Mouse (Mus musculus) macrophage (primary cell): ENCODE measurements at regions not wholly inside any gene's neighbourhood (a gene's known extent, or its start where the extent isn't known, plus 50 kb on each side); places are given as distances from the start of the nearest gene placed in this dataset.
"Not testable (repeated sequence)": the region's sequence is repeated elsewhere in the genome, so short reads cannot be mapped to it uniquely, and the experiment has no call there.

ENCODE experiments used
- H3K27ac ChIP-seq: fragments of 350-480 bp; formaldehyde crosslinking; 2 replicates; pipeline ENCODE4 v1.9.0; 2021
- H3K36me3 ChIP-seq: fragments of 350-480 bp; formaldehyde crosslinking; 2 replicates; pipeline ENCODE4 v1.9.0; 2021; ENCODE audit errors: inconsistent target
- H3K4me3 ChIP-seq: fragments of 350-480 bp; formaldehyde crosslinking; 2 replicates; pipeline ENCODE4 v1.9.0; 2021; ENCODE audit errors: inconsistent target
- H3K79me2 ChIP-seq: fragments of 350-480 bp; formaldehyde crosslinking; 2 replicates; pipeline ENCODE4 v1.9.0; 2021; ENCODE audit errors: inconsistent target
- WGBS: methylation state at CpG from one replicate; pipeline ENCODE4 v1.1.7; 2026; ENCODE audit warnings: inconsistent platforms; ENCODE audit not compliant: missing documents; 5-methylcytosine and 5-hydroxymethylcytosine counted together

DNA sequence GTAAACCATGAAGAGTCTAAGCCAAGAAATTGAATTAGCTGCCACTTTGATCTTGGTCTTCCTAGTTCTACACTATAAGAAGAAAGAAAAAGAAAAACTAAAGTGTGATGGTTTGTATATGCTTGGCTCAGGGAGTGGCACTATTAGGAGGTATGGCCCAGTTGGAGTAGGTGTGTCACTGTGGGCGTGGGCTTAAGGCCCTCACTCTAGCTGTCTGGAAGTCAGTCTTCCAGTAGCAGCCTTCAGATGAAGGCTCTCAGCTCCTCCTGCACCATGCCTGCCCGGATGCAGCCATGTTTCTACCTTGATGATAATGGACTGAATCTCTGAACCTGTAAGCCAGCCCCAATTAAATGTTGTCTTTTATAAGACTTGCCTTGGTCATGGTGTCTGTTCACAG lies 157.3 kb upstream of the Bcor start:
- not testable (repeated sequence) for H3K4me3 ChIP-seq, H3K79me2 ChIP-seq, H3K36me3 ChIP-seq, H3K27ac ChIP-seq
- 92% methylated on average over 2 of the region's 2 CpGs for WGBS

DNA sequence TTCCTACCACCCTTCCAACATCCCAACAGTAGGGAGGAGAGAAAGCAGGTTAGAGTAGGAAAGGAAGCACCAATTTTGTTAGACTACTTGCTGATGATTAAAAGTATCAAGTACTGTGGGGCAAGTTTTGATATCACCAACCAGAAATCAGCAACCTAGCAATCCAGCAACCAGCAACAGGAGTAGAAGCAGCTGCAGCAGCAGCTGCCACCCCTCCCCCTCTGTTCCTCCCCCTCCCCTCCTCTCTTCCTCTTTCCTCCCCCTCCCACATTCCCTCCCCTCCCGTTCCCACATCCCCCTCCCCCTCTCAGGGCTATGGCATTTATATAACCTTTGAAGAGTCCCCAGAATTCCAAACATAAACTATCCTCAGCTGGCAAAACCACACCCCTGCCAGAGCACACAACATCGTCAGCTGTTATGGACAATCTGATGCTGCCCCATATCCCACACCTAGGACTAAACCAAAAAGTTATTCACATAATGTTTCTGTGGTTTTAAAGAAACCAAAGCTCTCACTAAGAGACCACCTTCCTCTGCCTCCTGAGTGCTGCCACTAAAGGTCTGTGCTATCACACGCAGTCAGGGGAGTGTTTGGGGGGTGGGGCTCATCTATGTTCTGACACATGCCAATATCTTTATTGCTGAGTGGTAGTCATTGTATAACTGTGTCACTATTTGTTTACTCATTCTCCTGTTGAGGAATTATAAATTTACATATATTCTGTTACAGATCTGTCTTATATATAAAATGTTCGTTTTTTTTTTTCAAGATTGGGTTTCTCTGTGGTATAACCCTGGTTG lies 158.9 kb upstream of the Bcor start:
- no peak overlapping the region for H3K27ac ChIP-seq
- H3K79me2 ChIP-seq: no peaks in the 10 kb centered on the region
- 92% methylated on average over 1 of the region's 4 CpGs for WGBS

GRCm38 (mm10) chrX:12322453-12322852 lies 162.3 kb upstream of the Bcor start:
- Histone ChIP-seq H3K27ac (no peak overlapping the region), H3K4me3 (no peak overlapping the region), H3K79me2 (no peaks in the 10 kb centered on the region), H3K36me3 (no peaks in the 10 kb centered on the region)
- 100% methylated on average over 1 of the region's 1 CpGs for WGBS

More for the DNA sequence above, 158.9 kb upstream of the Bcor start:
- Histone ChIP-seq H3K4me3 (no peak overlapping the region), H3K36me3 (no peaks in the 10 kb centered on the region)

GRCm38 (mm10) chrX:12323268-12323667 lies 163.1 kb upstream of the Bcor start:
- Histone ChIP-seq H3K36me3 (no peaks in the 10 kb centered on the region), H3K79me2 (no peaks in the 10 kb centered on the region), H3K27ac (no peak overlapping the region), H3K4me3 (no peak overlapping the region)
- WGBS: 89% methylated on average over 3 of the region's 3 CpGs

DNA sequence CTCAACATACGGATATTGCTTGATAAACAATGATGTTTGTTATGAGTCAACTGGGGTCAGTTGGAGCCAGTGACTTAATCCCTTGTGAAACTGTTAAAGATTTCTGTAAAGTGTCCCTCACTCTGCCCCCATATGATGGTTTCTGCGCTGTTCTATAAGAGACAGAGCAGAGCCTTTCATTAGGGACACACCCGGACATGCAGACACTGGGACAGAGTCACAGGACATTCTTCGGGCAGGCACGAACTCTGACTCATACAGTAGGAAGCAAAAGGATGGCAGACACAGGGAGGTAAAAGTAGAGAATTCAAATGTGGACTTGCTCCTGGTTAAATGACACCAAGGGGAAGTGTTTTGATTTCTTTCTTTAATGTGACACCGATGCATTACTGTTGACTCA lies 163.7 kb upstream of the Bcor start:
- WGBS: 85% methylated on average over 6 of the region's 6 CpGs
- Histone ChIP-seq H3K36me3 (no peaks in the 10 kb centered on the region), H3K27ac (no peak overlapping the region), H3K4me3 (no peak overlapping the region), H3K79me2 (no peaks in the 10 kb centered on the region)

- Histone ChIP-seq H3K4me3 (no peak overlapping the region), H3K36me3 (no peaks in the 10 kb centered on the region), H3K79me2 (no peaks in the 10 kb centered on the region), H3K27ac (no peak overlapping the region)
- 87% methylated on average over 4 of the region's 4 CpGs for WGBS
Observed at GRCm38 (mm10) chrX:12327464-12327863, 167.3 kb upstream of the Bcor start.

DNA sequence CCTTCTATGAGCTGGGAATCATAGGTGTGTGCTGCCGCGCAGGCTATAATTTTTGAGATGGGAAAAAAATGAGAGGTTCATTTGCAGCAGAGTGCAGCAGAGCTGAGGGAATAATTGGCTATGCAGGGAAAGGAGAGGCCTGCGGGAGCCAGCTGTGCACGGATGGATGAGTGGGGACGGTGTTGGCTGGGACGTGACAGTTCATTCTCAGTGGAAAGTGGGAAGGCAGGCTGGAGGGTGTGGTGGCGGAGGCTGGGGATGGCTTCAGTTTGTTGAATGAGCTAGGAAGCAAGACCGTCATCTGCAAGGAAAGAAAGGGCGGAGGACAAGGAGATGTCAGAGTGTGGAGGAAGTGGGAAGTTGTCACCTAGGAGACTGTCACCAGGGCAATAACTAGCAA lies 180.4 kb upstream of the Bcor start:
- H3K79me2 ChIP-seq: no peaks in the 10 kb centered on the region
- H3K27ac ChIP-seq: no peak overlapping the region
- 91% methylated on average over 9 of the region's 9 CpGs for whole genome bisulfite sequencing
- H3K4me3 ChIP-seq: no peak overlapping the region
- H3K36me3 ChIP-seq: no peaks in the 10 kb centered on the region

GRCm38 (mm10) chrX:12341356-12341965 lies 181.3 kb upstream of the Bcor start:
- Histone ChIP-seq H3K36me3 (no peaks in the 10 kb centered on the region), H3K79me2 (no peaks in the 10 kb centered on the region), H3K4me3 (no peak overlapping the region), H3K27ac (no peak overlapping the region)
- WGBS: 82% methylated on average over 4 of the region's 5 CpGs

- no peak overlapping the region for H3K27ac ChIP-seq
- 92% methylated on average over 12 of the region's 12 CpGs for WGBS
- H3K79me2 ChIP-seq: no peaks in the 10 kb centered on the region
- H3K36me3 ChIP-seq: no peaks in the 10 kb centered on the region
- no peak overlapping the region for H3K4me3 ChIP-seq
Observed at GRCm38 (mm10) chrX:12344805-12345555, 184.8 kb upstream of the Bcor start.

- no peak overlapping the region for H3K4me3 ChIP-seq
- H3K27ac ChIP-seq: no peak overlapping the region
- H3K79me2 ChIP-seq: no peaks in the 10 kb centered on the region
- no peaks in the 10 kb centered on the region for H3K36me3 ChIP-seq
- WGBS: 100% methylated on average over 2 of the region's 3 CpGs
Observed at GRCm38 (mm10) chrX:12346856-12347255, 186.7 kb upstream of the Bcor start.

DNA sequence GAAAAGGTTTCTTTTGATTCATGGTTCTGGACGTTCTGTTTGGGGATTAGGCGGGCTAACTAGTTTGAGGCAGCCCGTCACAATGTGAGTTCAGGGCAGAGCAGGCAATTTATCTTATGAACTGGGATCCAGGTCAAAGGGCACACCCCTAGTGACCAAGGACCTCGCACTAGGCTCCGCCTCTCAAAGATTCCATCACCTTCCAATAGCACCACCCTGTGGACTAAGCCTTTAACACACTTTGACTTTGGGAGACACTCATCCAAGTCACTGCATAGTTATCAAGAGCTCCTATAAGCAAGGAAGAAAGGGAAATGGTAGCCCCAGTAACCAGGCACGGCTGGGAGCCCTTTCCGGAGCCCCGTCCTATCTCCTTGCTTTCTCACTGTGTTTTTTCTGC lies 188.0 kb upstream of the Bcor start:
- no peaks in the 10 kb centered on the region for H3K79me2 ChIP-seq
- no peaks in the 10 kb centered on the region for H3K36me3 ChIP-seq
- no peak overlapping the region for H3K4me3 ChIP-seq
- no peak overlapping the region for H3K27ac ChIP-seq
- 89% methylated on average over 8 of the region's 8 CpGs for WGBS

GRCm38 (mm10) chrX:12354875-12355274 lies 194.7 kb upstream of the Bcor start:
- H3K79me2 ChIP-seq: no peaks in the 10 kb centered on the region
- no peak overlapping the region for H3K27ac ChIP-seq
- 93% methylated on average over 2 of the region's 2 CpGs for WGBS
- H3K4me3 ChIP-seq: no peak overlapping the region
- H3K36me3 ChIP-seq: no peaks in the 10 kb centered on the region

- H3K4me3 ChIP-seq: no peak overlapping the region
- H3K79me2 ChIP-seq: no peaks in the 10 kb centered on the region
- H3K36me3 ChIP-seq: no peaks in the 10 kb centered on the region
- 78% methylated on average over 1 of the region's 1 CpGs for WGBS
- H3K27ac ChIP-seq: no peak overlapping the region
Observed at GRCm38 (mm10) chrX:12358026-12358425, 197.9 kb upstream of the Bcor start.

DNA sequence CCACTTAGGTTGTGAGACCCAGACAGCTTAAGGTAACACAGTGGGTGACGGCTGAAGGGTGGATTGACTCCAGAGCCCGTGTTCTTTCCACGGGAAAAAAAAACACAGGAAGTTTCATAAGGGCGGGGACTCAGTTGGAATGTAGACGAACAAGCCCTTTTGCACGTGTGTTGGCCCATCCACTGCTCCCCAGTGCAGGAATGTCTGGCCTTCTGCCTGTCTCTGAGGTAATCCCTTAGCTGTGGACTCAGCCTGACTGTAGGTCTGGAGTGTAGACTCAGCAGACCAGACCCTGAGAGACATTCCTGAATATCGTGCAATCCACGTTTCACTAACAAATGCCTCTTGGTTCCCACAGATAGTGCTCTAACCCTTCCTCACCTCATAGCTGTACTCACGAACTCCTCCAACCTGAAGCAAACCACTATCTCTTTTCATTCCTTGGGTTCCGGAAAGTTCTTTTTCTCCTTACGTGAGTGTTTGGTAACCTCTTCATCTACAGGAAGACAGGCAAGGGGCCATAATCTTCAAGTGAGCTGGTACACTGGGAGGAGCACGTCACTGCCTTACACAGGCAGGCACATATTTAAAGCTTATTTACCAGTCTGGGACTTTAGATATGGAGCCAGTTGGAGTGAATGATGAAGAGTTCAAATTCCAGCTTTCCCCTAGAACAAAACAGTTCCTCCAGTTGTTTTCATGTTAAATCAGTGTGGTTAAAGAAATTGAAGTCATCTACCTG lies 205.6 kb upstream of the Bcor start:
- no peak overlapping the region for H3K4me3 ChIP-seq
- 85% methylated on average over 12 of the region's 12 CpGs for WGBS
- H3K36me3 ChIP-seq: no peaks in the 10 kb centered on the region
- no peaks in the 10 kb centered on the region for H3K79me2 ChIP-seq
- H3K27ac ChIP-seq: no peak overlapping the region
